ENCODE assay signal across 15 mouse cellular contexts in genomic region chr4:114547658-114548448, GRCm38 (mm10).
DNase-seq lines count a peak whose midpoint lies in the region; ATAC-seq and TF ChIP-seq lines count a peak whose summit lies in the region.
"Had no signal": no experiment of that assay in that cellular context is flagged by ENCODE, and none has a peak within 500 bp of the region (broad histone marks: within the 10 kb centered on the region; RNA-seq: fewer than 3 reads in every experiment).

No protein-coding gene starts in this region.

- WGBS in forebrain, embryonic 11.5 days: 89% methylated on average over 8 of the region's 8 CpGs
- 92% methylated on average over 8 of the region's 8 CpGs for WGBS in forebrain, embryonic 14.5 days
- WGBS in heart, postnatal 0 days: 50% methylated on average over 8 of the region's 8 CpGs
- 74% methylated on average over 8 of the region's 8 CpGs for WGBS in forebrain, postnatal 0 days

- no peak overlapping the region for H3K4me2 ChIP-seq in forebrain, embryonic 11.5 days (ENCODE audit: low read depth, low read length, severe bottlenecking)
- H3K4me2 ChIP-seq in forebrain, embryonic 14.5 days (ENCODE audit: low read length): no peak overlapping the region
- no peak overlapping the region for H3K4me2 ChIP-seq in heart, postnatal 0 days (ENCODE audit: low read depth, low read length)
- no peak overlapping the region for H3K4me2 ChIP-seq in forebrain, postnatal 0 days (ENCODE audit: low read depth)
- H3K4me2 ChIP-seq: embryonic facial prominence, embryonic 15.5 days; hindbrain, embryonic 12.5 days; liver, embryonic 13.5 days had no signal

- no peaks in the 10 kb centered on the region for H3K27me3 ChIP-seq in forebrain, embryonic 11.5 days (ENCODE audit: control insufficient read depth, insufficient read depth, low read length)
- no peaks in the 10 kb centered on the region for H3K27me3 ChIP-seq in forebrain, embryonic 14.5 days (replicated peaks; ENCODE audit: control insufficient read depth, insufficient read depth, low read length)
- no peaks in the 10 kb centered on the region for H3K27me3 ChIP-seq in heart, postnatal 0 days (ENCODE audit: control insufficient read depth, insufficient read depth, low read length)
- no peaks in the 10 kb centered on the region for H3K27me3 ChIP-seq in forebrain, postnatal 0 days (ENCODE audit: insufficient read depth, low read length)
- H3K27me3 ChIP-seq: embryonic facial prominence, embryonic 15.5 days; hindbrain, embryonic 12.5 days; liver, embryonic 13.5 days had no signal

- no peaks in the 10 kb centered on the region for H3K9me3 ChIP-seq in forebrain, embryonic 11.5 days (ENCODE audit: control insufficient read depth, low read length)
- H3K9me3 ChIP-seq in forebrain, embryonic 14.5 days (replicated peaks; ENCODE audit: control insufficient read depth, low read length): no peaks in the 10 kb centered on the region
- no peaks in the 10 kb centered on the region for H3K9me3 ChIP-seq in heart, postnatal 0 days (replicated peaks; ENCODE audit: control insufficient read depth, low read length)
- no peaks in the 10 kb centered on the region for H3K9me3 ChIP-seq in forebrain, postnatal 0 days (ENCODE audit: low read length)
- H3K9me3 ChIP-seq: embryonic facial prominence, embryonic 15.5 days; hindbrain, embryonic 12.5 days; liver, embryonic 13.5 days had no signal

- peak; percentile 20 for DNase-seq in forebrain, embryonic 11.5 days (ENCODE audit: low spot score)
- no peak for DNase-seq in forebrain, embryonic 14.5 days (ENCODE audit: low spot score)
- peak; percentile 8 to 42 for DNase-seq in layer of hippocampus, adult 18-20 months (ENCODE audit: low spot score in 2 of 2)
- DNase-seq in layer of hippocampus, postnatal 10 days (ENCODE audit: low spot score in 2 of 2): no peak
- DNase-seq in heart, postnatal 0 days (ENCODE audit: low spot score): peak; percentile 30
- peak; percentile 24 for DNase-seq in lung, postnatal 14 days
- DNase-seq in embryo, embryonic 10.5 days (ENCODE audit: low spot score): no peak
- DNase-seq in forebrain, postnatal 0 days: no peak
- DNase-seq: cerebellum, adult 9-11 months; kidney, adult 8-10 months; liver, embryonic 13.5 days; spleen, adult 18-20 months had no signal

- TF ChIP-seq EP300 in heart, postnatal 0 days (IDR thresholded peaks at IDR 0.05; ENCODE audit: low read depth): no peak

- no peaks in the 10 kb centered on the region for H3K4me1 ChIP-seq in forebrain, embryonic 11.5 days (replicated peaks; ENCODE audit: control insufficient read depth, insufficient read depth, low read length)
- no peaks in the 10 kb centered on the region for H3K4me1 ChIP-seq in forebrain, embryonic 14.5 days (ENCODE audit: control insufficient read depth, insufficient read depth, low read length)
- peaks cover 13% of the 10 kb centered on the region for H3K4me1 ChIP-seq in heart, postnatal 0 days (ENCODE audit: control insufficient read depth, insufficient read depth)
- no peaks in the 10 kb centered on the region for H3K4me1 ChIP-seq in forebrain, postnatal 0 days (ENCODE audit: insufficient read depth)

- ATAC-seq in forebrain, embryonic 11.5 days (replicated peaks; ENCODE audit: low FRiP score): no peak
- no peak for ATAC-seq in forebrain, embryonic 14.5 days
- no peak for ATAC-seq in heart, postnatal 0 days (ENCODE audit: insufficient read depth, low read depth)
- ATAC-seq in forebrain, postnatal 0 days: no peak

- TF ChIP-seq CTCF in heart, postnatal 0 days (IDR thresholded peaks at IDR 0.05; ENCODE audit: low read depth): no peak
- TF ChIP-seq CTCF in forebrain, postnatal 0 days (IDR thresholded peaks at IDR 0.05; ENCODE audit: low read depth): no peak

- no peak overlapping the region for H3K4me3 ChIP-seq in forebrain, embryonic 11.5 days (ENCODE audit: low read depth, low read length)
- H3K4me3 ChIP-seq in forebrain, embryonic 14.5 days (ENCODE audit: low read depth, low read length): no peak overlapping the region
- H3K4me3 ChIP-seq in heart, postnatal 0 days (ENCODE audit: low read depth, low read length): no peak overlapping the region
- H3K4me3 ChIP-seq in forebrain, postnatal 0 days (ENCODE audit: low read depth, low read length): no peak overlapping the region
- H3K4me3 ChIP-seq: embryonic facial prominence, embryonic 15.5 days; hindbrain, embryonic 12.5 days; liver, embryonic 13.5 days; myocyte had no signal

- no peak overlapping the region for H3K9ac ChIP-seq in forebrain, embryonic 11.5 days (ENCODE audit: low read length)
- no peak overlapping the region for H3K9ac ChIP-seq in forebrain, embryonic 14.5 days (ENCODE audit: low read length)
- no peak overlapping the region for H3K9ac ChIP-seq in heart, postnatal 0 days (replicated peaks; ENCODE audit: low read depth, low read length)
- no peak overlapping the region for H3K9ac ChIP-seq in forebrain, postnatal 0 days
- H3K9ac ChIP-seq: embryonic facial prominence, embryonic 15.5 days; hindbrain, embryonic 12.5 days; liver, embryonic 13.5 days had no signal

- no peak overlapping the region for H3K27ac ChIP-seq in forebrain, embryonic 11.5 days (ENCODE audit: low read depth, low read length)
- no peak overlapping the region for H3K27ac ChIP-seq in forebrain, embryonic 14.5 days (ENCODE audit: low read depth, low read length)
- H3K27ac ChIP-seq in heart, postnatal 0 days (ENCODE audit: low read depth): no peak overlapping the region
- no peak overlapping the region for H3K27ac ChIP-seq in forebrain, postnatal 0 days (ENCODE audit: low read depth, low read length)
- H3K27ac ChIP-seq: embryonic facial prominence, embryonic 15.5 days; hindbrain, embryonic 12.5 days; liver, embryonic 13.5 days had no signal

- no peaks in the 10 kb centered on the region for H3K36me3 ChIP-seq in forebrain, embryonic 11.5 days (ENCODE audit: control insufficient read depth, insufficient read depth, low read length)
- no peaks in the 10 kb centered on the region for H3K36me3 ChIP-seq in forebrain, embryonic 14.5 days (ENCODE audit: control insufficient read depth, insufficient read depth, low read length)
- no peaks in the 10 kb centered on the region for H3K36me3 ChIP-seq in heart, postnatal 0 days (replicated peaks; ENCODE audit: control insufficient read depth, insufficient read depth, low read length)
- H3K36me3 ChIP-seq in forebrain, postnatal 0 days (ENCODE audit: insufficient read depth): no peaks in the 10 kb centered on the region
- H3K36me3 ChIP-seq: embryonic facial prominence, embryonic 15.5 days; hindbrain, embryonic 12.5 days; liver, embryonic 13.5 days had no signal

Comparison
In these comparisons a context has a peak if more than half of its experiments do, and no peak if none do; other contexts are left out.
1. DNase-seq: peak in forebrain, embryonic 11.5 days (single experiment), layer of hippocampus, adult 18-20 months (2 of 2), heart, postnatal 0 days (single experiment) and lung, postnatal 14 days (single experiment); none in forebrain, embryonic 14.5 days (single experiment), layer of hippocampus, postnatal 10 days (0 of 2), embryo, embryonic 10.5 days (single experiment) and forebrain, postnatal 0 days (single experiment).